Mouse (Mus musculus) skeletal muscle tissue, adult 2 months (tissue): ENCODE measurements around the gene Sirt2.

Source experiments
- DNase-seq: peaks from one replicate; pipeline ENCODE4 v3.0.0-alpha.2; 2012; ENCODE audit warnings: low read depth, low spot score

Sirt2 gene

GRCm38 (mm10) chr7:28833723-28834347 is 67.3 kb downstream of the Sirt2 start, which contains the start of gene Lgals4:
Lgals4 (plus strand) TSS chr7:28833854.
- no peak for DNase-seq

DNA sequence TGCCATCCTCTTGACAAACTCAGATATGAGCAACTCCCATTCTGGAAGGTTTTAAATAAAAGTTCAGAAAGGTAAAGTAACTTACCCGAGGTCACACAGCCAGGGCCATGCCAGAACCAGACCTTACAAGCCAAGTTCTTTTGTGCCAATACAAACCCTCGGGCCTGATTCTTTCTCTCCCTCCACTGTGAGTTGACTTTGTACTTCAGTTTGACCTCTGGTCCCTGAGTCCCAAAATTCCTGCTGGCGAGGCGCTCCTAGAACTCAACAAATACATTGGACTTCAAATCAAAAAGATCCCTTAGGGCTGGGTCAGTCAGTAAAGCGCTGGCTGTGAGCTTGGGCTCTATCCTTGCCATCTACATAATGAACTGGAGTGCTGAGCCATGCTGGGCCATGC is 70.4 kb downstream of the Sirt2 start:
- no peak for DNase-seq
